In the genomic region with DNA sequence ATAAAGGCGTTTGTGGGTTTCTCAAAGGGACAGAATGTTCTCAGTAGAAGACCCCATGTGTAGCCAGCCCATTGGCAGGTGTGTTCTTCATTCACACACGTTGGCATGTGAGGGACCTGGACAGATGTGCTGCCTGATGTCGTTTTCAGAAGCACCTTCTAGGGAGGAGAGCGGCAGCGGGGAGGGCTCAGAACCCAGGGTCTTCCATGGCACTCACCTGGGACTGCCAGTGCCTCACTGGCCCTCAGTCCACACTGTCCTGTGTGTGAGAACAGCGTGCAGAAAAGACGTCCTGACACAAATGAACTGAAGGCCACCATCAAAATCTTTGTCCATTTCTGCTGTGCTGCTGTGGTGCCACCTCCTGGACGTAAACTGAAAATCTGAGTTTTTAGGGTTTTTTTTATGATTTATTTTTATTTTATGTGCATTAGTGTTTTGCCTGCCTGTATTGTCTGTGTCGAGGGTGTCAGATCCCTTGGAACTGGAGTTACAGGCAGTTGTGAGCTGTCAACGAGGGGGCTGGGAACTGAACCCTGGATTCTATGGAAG, we compare ENCODE assay signal across 11 mouse cellular contexts. TPM values are rescaled to one million over a fixed set of nuclear protein-coding genes. Genes with fewer than 3 reads are reported as not detected.
DNase-seq lines count a peak whose midpoint lies in the region; ATAC-seq and TF ChIP-seq lines count a peak whose summit lies in the region.
"Had no signal": no experiment of that assay in that cellular context is flagged by ENCODE, and none has a peak within 500 bp of the region (broad histone marks: within the 10 kb centered on the region; RNA-seq: fewer than 3 reads in every experiment).

No protein-coding gene starts in this region.

- H3K4me3 ChIP-seq in forebrain, embryonic 15.5 days, result no peak overlapping the region
- H3K4me3 ChIP-seq in forebrain, embryonic 11.5 days (ENCODE audit: low read depth, low read length), result no peak overlapping the region
- no peak overlapping the region for H3K4me3 ChIP-seq in limb, embryonic 13.5 days
- H3K4me3 ChIP-seq in limb, embryonic 10.5 days, result no peak overlapping the region
- H3K4me3 ChIP-seq in CH12.LX (replicated peaks in 1 of 3; ENCODE audit: low read depth in 2 of 3, low read length in 2 of 3, poor library complexity in 1 of 3), result no peak overlapping the region
- H3K4me3 ChIP-seq in cortical plate, adult 2 months (ENCODE audit: insufficient read depth, low read length), result no peak overlapping the region

- H3K9ac ChIP-seq in forebrain, embryonic 15.5 days (replicated peaks), result no peak overlapping the region
- H3K9ac ChIP-seq in forebrain, embryonic 11.5 days (ENCODE audit: low read length), result no peak overlapping the region
- H3K9ac ChIP-seq in limb, embryonic 13.5 days, result 0 out of 2 replicates have a peak overlapping the region, but pooled peaks have one; percentile 20
- no peak overlapping the region for H3K9ac ChIP-seq in CH12.LX (ENCODE audit: insufficient read depth, low read depth)

- H3K79me2 ChIP-seq in CH12.LX (replicated peaks; ENCODE audit: control insufficient read depth, extremely low read depth, insufficient read depth, poor library complexity, severe bottlenecking), result no peaks in the 10 kb centered on the region

- H3K4me2 ChIP-seq in forebrain, embryonic 15.5 days (replicated peaks), result no peak overlapping the region
- no peak overlapping the region for H3K4me2 ChIP-seq in forebrain, embryonic 11.5 days (ENCODE audit: low read depth, low read length, severe bottlenecking)
- H3K4me2 ChIP-seq in limb, embryonic 13.5 days (replicated peaks), result no peak overlapping the region
- no peak overlapping the region for H3K4me2 ChIP-seq in CH12.LX (ENCODE audit: insufficient read depth, low read depth, poor library complexity, severe bottlenecking)
- H3K4me2 ChIP-seq: heart, embryonic 11.5 days had no signal

- dilution Hi-C loops in CH12.LX (cut with MboI; ENCODE audit: extremely low pct_ligation_motif_present, extremely low pct_unique_long_range_greater_than_20kb, low sequenced_read_pairs), result no loop called here

- H3K9me3 ChIP-seq in forebrain, embryonic 15.5 days, result no peaks in the 10 kb centered on the region
- H3K9me3 ChIP-seq in forebrain, embryonic 11.5 days (ENCODE audit: control insufficient read depth, low read length), result no peaks in the 10 kb centered on the region
- peaks cover 9% of the 10 kb centered on the region for H3K9me3 ChIP-seq in limb, embryonic 13.5 days
- H3K9me3 ChIP-seq in limb, embryonic 10.5 days (replicated peaks), result no peaks in the 10 kb centered on the region
- peaks cover 14% of the 10 kb centered on the region for H3K9me3 ChIP-seq in CH12.LX (replicated peaks; ENCODE audit: low read length)

- no peak for TF ChIP-seq EP300 in CH12.LX (IDR thresholded peaks at IDR 0.05; ENCODE audit: low read length)

- 0 out of 2 replicates have a peak, but pooled peaks have one; percentile 51 for ATAC-seq in forebrain, embryonic 15.5 days (replicated peaks)
- ATAC-seq in forebrain, embryonic 11.5 days (replicated peaks; ENCODE audit: low FRiP score), result no peak
- ATAC-seq in limb, embryonic 13.5 days (ENCODE audit: low FRiP score, low read depth), result no peak
- no peak for ATAC-seq in erythroblast, adult 5-6 weeks (replicated peaks; ENCODE audit: low FRiP score, poor library complexity, severe bottlenecking)

- no peak for TF ChIP-seq POLR2A in CH12.LX (IDR thresholded peaks at IDR 0.05; ENCODE audit: low read depth, low read length)
- TF ChIP-seq POLR2A in cortical plate, adult 2 months (IDR thresholded peaks at IDR 0.05; ENCODE audit: extremely low read depth, insufficient read depth, low read length), result no peak

- peaks cover 23% of the 10 kb centered on the region for H3K36me3 ChIP-seq in forebrain, embryonic 15.5 days
- H3K36me3 ChIP-seq in forebrain, embryonic 11.5 days (ENCODE audit: control insufficient read depth, insufficient read depth, low read length), result peaks cover 10% of the 10 kb centered on the region
- H3K36me3 ChIP-seq in limb, embryonic 13.5 days, result peaks cover 35% of the 10 kb centered on the region
- peaks cover 43% of the 10 kb centered on the region for H3K36me3 ChIP-seq in limb, embryonic 10.5 days
- peaks cover 21 to 46% of the 10 kb centered on the region in 2 experiments for H3K36me3 ChIP-seq in CH12.LX (replicated peaks in 1 of 2; ENCODE audit: control insufficient read depth in 1 of 2, insufficient read depth in 1 of 2, low read length in 1 of 2)

- no peaks in the 10 kb centered on the region for H3K27me3 ChIP-seq in forebrain, embryonic 15.5 days
- H3K27me3 ChIP-seq in forebrain, embryonic 11.5 days (ENCODE audit: control insufficient read depth, insufficient read depth, low read length), result no peaks in the 10 kb centered on the region
- no peaks in the 10 kb centered on the region for H3K27me3 ChIP-seq in limb, embryonic 13.5 days
- no peaks in the 10 kb centered on the region for H3K27me3 ChIP-seq in limb, embryonic 10.5 days (ENCODE audit: low read depth, poor library complexity, severe bottlenecking)
- no peaks in the 10 kb centered on the region for H3K27me3 ChIP-seq in CH12.LX (replicated peaks)

- DNase-seq in forebrain, embryonic 11.5 days (ENCODE audit: low spot score), result no peak
- no peak for DNase-seq in limb, embryonic 10.5 days (ENCODE audit: low spot score)
- peak; percentile 11 for DNase-seq in CH12.LX (ENCODE audit: extremely low read depth)
- DNase-seq in adrenal gland, adult 2 months, result no peak
- DNase-seq: kidney, adult 11 months; thymus, adult 18-20 months had no signal

- no peak overlapping the region for H3K27ac ChIP-seq in forebrain, embryonic 15.5 days (replicated peaks)
- H3K27ac ChIP-seq in forebrain, embryonic 11.5 days (ENCODE audit: low read depth, low read length), result no peak overlapping the region
- no peak overlapping the region for H3K27ac ChIP-seq in limb, embryonic 13.5 days
- H3K27ac ChIP-seq in limb, embryonic 10.5 days, result no peak overlapping the region
- H3K27ac ChIP-seq in CH12.LX (ENCODE audit: insufficient read depth, low read depth), result no peak overlapping the region
- no peak overlapping the region for H3K27ac ChIP-seq in cortical plate, adult 2 months (ENCODE audit: insufficient read depth, low read length)

- 72% methylated on average over 10 of the region's 10 CpGs for WGBS in forebrain, embryonic 15.5 days
- WGBS in forebrain, embryonic 11.5 days, result 83% methylated on average over 10 of the region's 10 CpGs
- WGBS in limb, embryonic 13.5 days, result 68% methylated on average over 10 of the region's 10 CpGs
- 84% methylated on average over 10 of the region's 10 CpGs for whole genome bisulfite sequencing in limb, embryonic 10.5 days

- in situ Hi-C loops in CH12.LX (cut with MboI; ENCODE audit: low pct_ligation_motif_present, low pct_unique_long_range_greater_than_20kb, low sequenced_read_pairs), result loop anchor here (25.0 kb wide), 2 partner anchors 335 to 485 kb away; no protein-coding TSS in a partner anchor

- peak in 1 of 2 experiments; percentile 61; a peak in 2 of 4 replicates for TF ChIP-seq CTCF in CH12.LX (conservative IDR thresholded peaks at IDR 0.05 in 1 of 2, IDR thresholded peaks at IDR 0.05 in 1 of 2; ENCODE audit: low read depth in 2 of 2, low read length in 2 of 2)
- TF ChIP-seq CTCF in cortical plate, adult 2 months (IDR thresholded peaks at IDR 0.05; ENCODE audit: extremely low read depth, insufficient read depth, low read length), result peak; percentile 53; the same call in 1 of the 2 replicates

- H3K4me1 ChIP-seq in forebrain, embryonic 15.5 days, result no peaks in the 10 kb centered on the region
- H3K4me1 ChIP-seq in forebrain, embryonic 11.5 days (replicated peaks; ENCODE audit: control insufficient read depth, insufficient read depth, low read length), result no peaks in the 10 kb centered on the region
- no peaks in the 10 kb centered on the region for H3K4me1 ChIP-seq in limb, embryonic 13.5 days
- no peaks in the 10 kb centered on the region for H3K4me1 ChIP-seq in limb, embryonic 10.5 days
- peaks cover 0 to 23% of the 10 kb centered on the region in 2 experiments; a peak in 2 of 4 replicates for H3K4me1 ChIP-seq in CH12.LX (ENCODE audit: control insufficient read depth in 1 of 2, insufficient read depth in 2 of 2)
- no peaks in the 10 kb centered on the region for H3K4me1 ChIP-seq in cortical plate, adult 2 months (ENCODE audit: control insufficient read depth, insufficient read depth, low read length)

- TF ChIP-seq RAD21 in CH12.LX (IDR thresholded peaks at IDR 0.05; ENCODE audit: low read depth, low read length), result peak; percentile 56

RNA-seq across cellular contexts. Expression of a gene that starts 11.5 kb away (rescaled TPM):
- polyA plus RNA-seq in forebrain, embryonic 15.5 days (2015; fragmentation: Nextera tagmentation; extraction: Ambion mirVana), result 51.6 and 52.2 TPM in 2 replicates
- polyA plus RNA-seq in forebrain, embryonic 11.5 days (2014; fragmentation: Nextera tagmentation; extraction: Ambion mirVana), result 31.9 and 41.2 TPM in 2 replicates
- polyA plus RNA-seq in limb, embryonic 13.5 days (2015; fragmentation: Nextera tagmentation; extraction: Ambion mirVana), result 57.3 and 62.4 TPM in 2 replicates
- 50.7 and 53.3 TPM in 2 replicates for polyA plus RNA-seq in limb, embryonic 10.5 days (2016; fragmentation: Nextera tagmentation; extraction: Ambion mirVana)
- total RNA-seq in CH12.LX (2012; rRNA removed) (52.5 and 53.2 TPM in 2 replicates), CH12.LX (2014; rRNA removed) (73.7 and 91.7 TPM in 2 replicates)
- polyA plus RNA-seq in CH12.LX (2012; ENCODE audit: insufficient read length, low read depth), result 58.6 and 70.4 TPM in 2 replicates
- polyA plus RNA-seq in cortical plate, adult 2 months (2012; rRNA removed), result 30.9 and 35.0 TPM in 2 replicates
- 29.3 TPM in 1 of 2 replicates, not detected in the other for total RNA-seq in erythroblast, adult 5-6 weeks (2015; ENCODE audit: low replicate concordance)
- total RNA-seq in erythroblast, adult 5-6 weeks (2017; ENCODE audit: low replicate concordance), result 0.51 and 28.7 TPM in 2 replicates
- 10 to 100 TPM; 35.1 to 35.8 TPM for total RNA-seq in adrenal gland, adult 2 months (2021)
- polyA plus RNA-seq in adrenal gland, adult 2 months (2012; rRNA removed), result 15.7 and 19.3 TPM in 2 replicates

RNA-seq across cellular contexts. Expression of a gene that starts 15.0 kb away (rescaled TPM):
- 157 and 166 TPM in 2 replicates for polyA plus RNA-seq in forebrain, embryonic 15.5 days (2015; fragmentation: Nextera tagmentation; extraction: Ambion mirVana)
- polyA plus RNA-seq in forebrain, embryonic 11.5 days (2014; fragmentation: Nextera tagmentation; extraction: Ambion mirVana), result 117 and 130 TPM in 2 replicates
- polyA plus RNA-seq in limb, embryonic 13.5 days (2015; fragmentation: Nextera tagmentation; extraction: Ambion mirVana), result 118 and 124 TPM in 2 replicates
- polyA plus RNA-seq in limb, embryonic 10.5 days (2016; fragmentation: Nextera tagmentation; extraction: Ambion mirVana), result 111 TPM in 2 replicates
- total RNA-seq in CH12.LX (2012; rRNA removed) (30.8 and 36.4 TPM in 2 replicates), CH12.LX (2014; rRNA removed) (133 and 134 TPM in 2 replicates)
- polyA plus RNA-seq in CH12.LX (2012; ENCODE audit: insufficient read length, low read depth), result 48.1 and 56.8 TPM in 2 replicates
- polyA plus RNA-seq in cortical plate, adult 2 months (2012; rRNA removed), result 80.4 and 87.9 TPM in 2 replicates
- total RNA-seq in erythroblast, adult 5-6 weeks (2015; ENCODE audit: low replicate concordance), result 66.9 and 73.1 TPM in 2 replicates
- 76.3 and 79.9 TPM in 2 replicates for total RNA-seq in erythroblast, adult 5-6 weeks (2017; ENCODE audit: low replicate concordance)
- 10 to 100 TPM; 36.6 to 50.2 TPM for total RNA-seq in adrenal gland, adult 2 months (2021)
- 2.7 and 4.5 TPM in 2 replicates for polyA plus RNA-seq in adrenal gland, adult 2 months (2012; rRNA removed)

RNA-seq across cellular contexts. Expression of a gene that starts 51.5 kb away (rescaled TPM):
- polyA plus RNA-seq in forebrain, embryonic 15.5 days (2015; fragmentation: Nextera tagmentation; extraction: Ambion mirVana), result 96.3 and 108 TPM in 2 replicates
- 97.6 and 102 TPM in 2 replicates for polyA plus RNA-seq in forebrain, embryonic 11.5 days (2014; fragmentation: Nextera tagmentation; extraction: Ambion mirVana)
- polyA plus RNA-seq in limb, embryonic 13.5 days (2015; fragmentation: Nextera tagmentation; extraction: Ambion mirVana), result 65.9 and 72.8 TPM in 2 replicates
- polyA plus RNA-seq in limb, embryonic 10.5 days (2016; fragmentation: Nextera tagmentation; extraction: Ambion mirVana), result 58.5 and 59.4 TPM in 2 replicates
- total RNA-seq in CH12.LX (2012; rRNA removed), result 45.8 and 48.0 TPM in 2 replicates
- total RNA-seq in CH12.LX (2014; rRNA removed), result 67.1 and 79.3 TPM in 2 replicates
- polyA plus RNA-seq in CH12.LX (2012; ENCODE audit: insufficient read length, low read depth), result 88.8 and 101 TPM in 2 replicates
- 99.6 and 99.9 TPM in 2 replicates for polyA plus RNA-seq in cortical plate, adult 2 months (2012; rRNA removed)
- total RNA-seq in erythroblast, adult 5-6 weeks (2015; ENCODE audit: low replicate concordance), result 12.7 and 16.9 TPM in 2 replicates
- 23.1 and 39.8 TPM in 2 replicates for total RNA-seq in erythroblast, adult 5-6 weeks (2017; ENCODE audit: low replicate concordance)
- total RNA-seq in adrenal gland, adult 2 months (2021), result 100 to 1,000 TPM; 118 to 159 TPM
- polyA plus RNA-seq in adrenal gland, adult 2 months (2012; rRNA removed), result 65.2 and 71.1 TPM in 2 replicates
